Mouse (Mus musculus): ENCODE measurements around the gene Hs6st2.

DNA sequence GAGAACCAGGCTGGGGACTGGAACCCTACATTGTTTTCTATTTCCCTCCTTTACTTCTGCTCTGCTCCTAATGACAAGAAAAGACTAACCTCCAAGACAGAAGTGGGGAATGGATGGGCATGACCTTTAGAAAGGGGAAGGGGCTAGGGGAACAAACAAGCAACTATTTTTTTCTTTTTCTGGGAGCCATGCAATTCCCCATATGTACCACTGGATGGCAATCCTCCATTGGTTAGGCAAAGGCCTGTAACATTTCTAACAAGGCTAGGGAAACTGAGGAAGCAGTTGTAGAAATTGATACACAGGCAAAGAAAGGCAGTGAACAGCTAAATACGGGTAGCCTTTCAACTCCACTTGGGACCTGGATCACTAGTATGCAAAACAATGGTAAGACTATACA lies 183.8 kb downstream of the Hs6st2 start:
- TF ChIP-seq POLR2A (IDR thresholded peaks at IDR 0.05; ENCODE audit: low read depth, low read length) (no peak), CTCF (conservative IDR thresholded peaks at IDR 0.05; ENCODE audit: insufficient read depth, insufficient read length, low read depth, low read length) (no peak)

Data from kidney, adult 2 months (tissue).